Mouse (Mus musculus) lung, adult 2 months (tissue): ENCODE results near the gene Sardh.

Experiments used
- CTCF ChIP-seq: fragments of 200-500 bp; IDR thresholded peaks from 2 replicates; pipeline ENCODE4 v1.5.1; 2011; ENCODE audit warnings: mild to moderate bottlenecking, low read length, control low read depth; ENCODE audit not compliant: insufficient read depth
- POLR2A ChIP-seq: fragments of 200-500 bp; IDR thresholded peaks from 2 replicates; pipeline ENCODE4 v1.6.1; 2011; ENCODE audit warnings: low read depth, mild to moderate bottlenecking, control low read depth, low read length, borderline replicate concordance; ENCODE audit errors: extremely low read depth

- no peak for TF ChIP-seq CTCF
- TF ChIP-seq POLR2A, result no peak
Measured at GRCm38 (mm10) chr2:27175696-27176267, 72.4 kb downstream of the Sardh start.
